Mouse (Mus musculus) urinary bladder, postnatal 25 days (tissue): ENCODE measurements around the gene Scaf4.
"Not testable (repeated sequence)": the region's sequence is repeated elsewhere in the genome, so short reads cannot be mapped to it uniquely, and the experiment has no call there.

Experiments
- DNase-seq: peaks from one replicate; pipeline ENCODE4 v3.0.0; 2022; ENCODE audit warnings: low spot score

Scaf4 gene

GRCm38 (mm10) chr16:90290962-90291361 is 6.7 kb upstream of the Scaf4 start:
- no peak for DNase-seq

GRCm38 (mm10) chr16:90284916-90285315 is 613 bp upstream of the Scaf4 start:
- DNase-seq = no peak

- peak; percentile 37 for DNase-seq
Measured at GRCm38 (mm10) chr16:90283266-90283904, 918 bp downstream of the Scaf4 start.

GRCm38 (mm10) chr16:90282620-90283265 is 1.6 kb downstream of the Scaf4 start:
- no peak for DNase-seq

- DNase-seq = no peak
Measured at GRCm38 (mm10) chr16:90281406-90281805, 2.9 kb downstream of the Scaf4 start.

GRCm38 (mm10) chr16:90280989-90281388 is 3.3 kb downstream of the Scaf4 start:
- DNase-seq = no peak

GRCm38 (mm10) chr16:90280515-90280914 is 3.8 kb downstream of the Scaf4 start:
- no peak for DNase-seq

- DNase-seq = no peak
Measured at GRCm38 (mm10) chr16:90279058-90279457, 5.2 kb downstream of the Scaf4 start.

- DNase-seq = no peak
Measured at GRCm38 (mm10) chr16:90275521-90275920, 8.8 kb downstream of the Scaf4 start.

- no peak for DNase-seq
Measured at GRCm38 (mm10) chr16:90266581-90266980, 17.7 kb downstream of the Scaf4 start.

GRCm38 (mm10) chr16:90265106-90265505 is 19.2 kb downstream of the Scaf4 start:
- DNase-seq = no peak

- no peak for DNase-seq
Measured at GRCm38 (mm10) chr16:90264021-90264420, 20.3 kb downstream of the Scaf4 start.

GRCm38 (mm10) chr16:90261791-90262190 is 22.5 kb downstream of the Scaf4 start:
- DNase-seq = no peak

- no peak for DNase-seq
Measured at GRCm38 (mm10) chr16:90260097-90260496, 24.2 kb downstream of the Scaf4 start.

GRCm38 (mm10) chr16:90259623-90260022 is 24.7 kb downstream of the Scaf4 start:
- no peak for DNase-seq

- no peak for DNase-seq
Measured at GRCm38 (mm10) chr16:90258950-90259349, 25.4 kb downstream of the Scaf4 start.

GRCm38 (mm10) chr16:90252521-90252920 is 31.8 kb downstream of the Scaf4 start:
- no peak for DNase-seq

- DNase-seq = not testable (repeated sequence)
Measured at GRCm38 (mm10) chr16:90251256-90251655, 33.0 kb downstream of the Scaf4 start.

- no peak for DNase-seq
Measured at GRCm38 (mm10) chr16:90250099-90250498, 34.2 kb downstream of the Scaf4 start.

GRCm38 (mm10) chr16:90242426-90243304 is 41.6 kb downstream of the Scaf4 start:
- no peak for DNase-seq

- no peak for DNase-seq
Measured at GRCm38 (mm10) chr16:90241875-90242274, 42.4 kb downstream of the Scaf4 start.

- no peak for DNase-seq
Measured at GRCm38 (mm10) chr16:90239128-90239746, 45.1 kb downstream of the Scaf4 start.
